Mouse (Mus musculus): Measurements from ENCODE around the gene Mbd3.

- no peak for TF ChIP-seq CTCF (IDR thresholded peaks at IDR 0.05; ENCODE audit: control insufficient read depth, insufficient read depth, insufficient replicate concordance, low read depth, low read length)
- no peak for TF ChIP-seq POLR2A (IDR thresholded peaks at IDR 0.05; ENCODE audit: control insufficient read depth, low read depth, low read length)
Observed at GRCm38 (mm10) chr10:80400704-80401161, 1.4 kb upstream of the Mbd3 start.
